Mouse (Mus musculus): ENCODE measurements around the gene Pcbp3. TPM values are rescaled to one million over a fixed set of nuclear protein-coding genes. Genes with fewer than 3 reads are reported as not detected.
A peak's percentile ranks its signal among the peaks of the same experiment; 100 is the strongest.

Pcbp3 gene
- polyA plus RNA-seq, 1 experiment from 2014 or later, result 53.2 TPM

- Histone ChIP-seq H3K27ac (ENCODE audit: low read length) (peak overlapping the region; percentile 82), H3K4me2 (replicated peaks; ENCODE audit: low read depth, low read length) (peak overlapping the region; percentile 32), H3K4me1 (ENCODE audit: insufficient read depth, low read length) (peaks cover 20% of the 10 kb centered on the region), H3K27me3 (ENCODE audit: insufficient read depth, low read length) (no peaks in the 10 kb centered on the region), H3K4me3 (ENCODE audit: low read length) (peak overlapping the region; percentile 8), H3K36me3 (ENCODE audit: insufficient read depth, low read length) (no peaks in the 10 kb centered on the region), H3K9me3 (ENCODE audit: low read length) (no peaks in the 10 kb centered on the region), H3K9ac (replicated peaks; ENCODE audit: low read length) (peak overlapping the region; percentile 40)
- 13% methylated on average over 17 of the region's 17 CpGs for WGBS
- peak; percentile 86 for ATAC-seq (ENCODE audit: low FRiP score, low TSS enrichment)
Measured at GRCm38 (mm10) chr10:76732881-76733676, 228.6 kb downstream of the Pcbp3 start.

GRCm38 (mm10) chr10:76732391-76732790 is 229.3 kb downstream of the Pcbp3 start:
- no peak overlapping the region for H3K9ac ChIP-seq (replicated peaks; ENCODE audit: low read length)
- H3K4me3 ChIP-seq (ENCODE audit: low read length), result no peak overlapping the region
- H3K4me2 ChIP-seq (replicated peaks; ENCODE audit: low read depth, low read length), result no peak overlapping the region
- H3K4me1 ChIP-seq (ENCODE audit: insufficient read depth, low read length), result peaks cover 21% of the 10 kb centered on the region
- H3K27me3 ChIP-seq (ENCODE audit: insufficient read depth, low read length), result no peaks in the 10 kb centered on the region
- H3K9me3 ChIP-seq (ENCODE audit: low read length), result no peaks in the 10 kb centered on the region
- no peak for ATAC-seq (ENCODE audit: low FRiP score, low TSS enrichment)
- H3K27ac ChIP-seq (ENCODE audit: low read length), result peak overlapping the region; percentile 82
- H3K36me3 ChIP-seq (ENCODE audit: insufficient read depth, low read length), result no peaks in the 10 kb centered on the region
- WGBS, result 63% methylated on average over 6 of the region's 6 CpGs

GRCm38 (mm10) chr10:76731621-76732239 is 230.0 kb downstream of the Pcbp3 start:
- H3K9me3 ChIP-seq (ENCODE audit: low read length), result no peaks in the 10 kb centered on the region
- H3K9ac ChIP-seq (replicated peaks; ENCODE audit: low read length), result no peak overlapping the region
- H3K36me3 ChIP-seq (ENCODE audit: insufficient read depth, low read length), result no peaks in the 10 kb centered on the region
- H3K4me2 ChIP-seq (replicated peaks; ENCODE audit: low read depth, low read length), result no peak overlapping the region
- no peak for ATAC-seq (ENCODE audit: low FRiP score, low TSS enrichment)
- H3K4me1 ChIP-seq (ENCODE audit: insufficient read depth, low read length), result peaks cover 21% of the 10 kb centered on the region
- H3K4me3 ChIP-seq (ENCODE audit: low read length), result no peak overlapping the region
- peak overlapping the region; percentile 82; the same call in 1 of the 2 replicates for H3K27ac ChIP-seq (ENCODE audit: low read length)
- 57% methylated on average over 20 of the region's 20 CpGs for WGBS
- H3K27me3 ChIP-seq (ENCODE audit: insufficient read depth, low read length), result no peaks in the 10 kb centered on the region

GRCm38 (mm10) chr10:76729631-76730620 is 231.8 kb downstream of the Pcbp3 start:
- Histone ChIP-seq H3K36me3 (ENCODE audit: insufficient read depth, low read length) (no peaks in the 10 kb centered on the region), H3K4me3 (ENCODE audit: low read length) (no peak overlapping the region), H3K4me1 (ENCODE audit: insufficient read depth, low read length) (peaks cover 21% of the 10 kb centered on the region), H3K9ac (replicated peaks; ENCODE audit: low read length) (no peak overlapping the region), H3K27ac (ENCODE audit: low read length) (no peak overlapping the region), H3K4me2 (replicated peaks; ENCODE audit: low read depth, low read length) (no peak overlapping the region), H3K27me3 (ENCODE audit: insufficient read depth, low read length) (no peaks in the 10 kb centered on the region), H3K9me3 (ENCODE audit: low read length) (no peaks in the 10 kb centered on the region)
- 83% methylated on average over 19 of the region's 19 CpGs for WGBS
- ATAC-seq (ENCODE audit: low FRiP score, low TSS enrichment), result no peak

- H3K27me3 ChIP-seq (ENCODE audit: insufficient read depth, low read length), result no peaks in the 10 kb centered on the region
- H3K36me3 ChIP-seq (ENCODE audit: insufficient read depth, low read length), result no peaks in the 10 kb centered on the region
- H3K4me3 ChIP-seq (ENCODE audit: low read length), result no peak overlapping the region
- no peak overlapping the region for H3K4me2 ChIP-seq (replicated peaks; ENCODE audit: low read depth, low read length)
- ATAC-seq (ENCODE audit: low FRiP score, low TSS enrichment), result no peak
- no peaks in the 10 kb centered on the region for H3K9me3 ChIP-seq (ENCODE audit: low read length)
- peaks cover 17% of the 10 kb centered on the region for H3K4me1 ChIP-seq (ENCODE audit: insufficient read depth, low read length)
- WGBS, result 25% methylated on average over 11 of the region's 11 CpGs
- H3K27ac ChIP-seq (ENCODE audit: low read length), result no peak overlapping the region
- no peak overlapping the region for H3K9ac ChIP-seq (replicated peaks; ENCODE audit: low read length)
Measured at GRCm38 (mm10) chr10:76728369-76728768, 233.3 kb downstream of the Pcbp3 start.

GRCm38 (mm10) chr10:76727301-76727700 is 234.4 kb downstream of the Pcbp3 start:
- Histone ChIP-seq H3K9ac (replicated peaks; ENCODE audit: low read length) (no peak overlapping the region), H3K9me3 (ENCODE audit: low read length) (no peaks in the 10 kb centered on the region), H3K4me3 (ENCODE audit: low read length) (no peak overlapping the region), H3K27me3 (ENCODE audit: insufficient read depth, low read length) (no peaks in the 10 kb centered on the region), H3K4me1 (ENCODE audit: insufficient read depth, low read length) (peaks cover 7% of the 10 kb centered on the region; the same call in 1 of the 2 replicates), H3K4me2 (replicated peaks; ENCODE audit: low read depth, low read length) (no peak overlapping the region), H3K27ac (ENCODE audit: low read length) (no peak overlapping the region), H3K36me3 (ENCODE audit: insufficient read depth, low read length) (no peaks in the 10 kb centered on the region)
- no peak for ATAC-seq (ENCODE audit: low FRiP score, low TSS enrichment)
- WGBS, result 89% methylated on average over 7 of the region's 7 CpGs

- H3K36me3 ChIP-seq (ENCODE audit: insufficient read depth, low read length), result no peaks in the 10 kb centered on the region
- no peak for ATAC-seq (ENCODE audit: low FRiP score, low TSS enrichment)
- 86% methylated on average over 4 of the region's 4 CpGs for WGBS
- H3K4me2 ChIP-seq (replicated peaks; ENCODE audit: low read depth, low read length), result no peak overlapping the region
- H3K4me1 ChIP-seq (ENCODE audit: insufficient read depth, low read length), result peaks cover 7% of the 10 kb centered on the region; the same call in 1 of the 2 replicates
- H3K9me3 ChIP-seq (ENCODE audit: low read length), result no peaks in the 10 kb centered on the region
- no peak overlapping the region for H3K27ac ChIP-seq (ENCODE audit: low read length)
- no peak overlapping the region for H3K4me3 ChIP-seq (ENCODE audit: low read length)
- no peaks in the 10 kb centered on the region for H3K27me3 ChIP-seq (ENCODE audit: insufficient read depth, low read length)
- H3K9ac ChIP-seq (replicated peaks; ENCODE audit: low read length), result no peak overlapping the region
Measured at GRCm38 (mm10) chr10:76726866-76727265, 234.8 kb downstream of the Pcbp3 start.

GRCm38 (mm10) chr10:76725682-76726285 is 235.9 kb downstream of the Pcbp3 start, which contains the start of gene Col6a1:
Col6a1 (minus strand) TSS chr10:76726168.
- H3K4me1 ChIP-seq (ENCODE audit: insufficient read depth, low read length), result peaks cover 3% of the 10 kb centered on the region; the same call in 1 of the 2 replicates
- H3K27ac ChIP-seq (ENCODE audit: low read length), result peak within 1 kb of the TSS; percentile 59; the same call in 1 of the 2 replicates
- 19% methylated on average over 9 of the region's 9 CpGs for WGBS
- H3K4me2 ChIP-seq (replicated peaks; ENCODE audit: low read depth, low read length), result peak within 1 kb of the TSS; percentile 50
- H3K4me3 ChIP-seq (ENCODE audit: low read length), result peak within 1 kb of the TSS; percentile 43
- H3K9ac ChIP-seq (replicated peaks; ENCODE audit: low read length), result peak within 1 kb of the TSS; percentile 65
- no peaks in the 10 kb centered on the region for H3K9me3 ChIP-seq (ENCODE audit: low read length)
- H3K36me3 ChIP-seq (ENCODE audit: insufficient read depth, low read length), result no peaks in the 10 kb centered on the region
- H3K27me3 ChIP-seq (ENCODE audit: insufficient read depth, low read length), result no peaks in the 10 kb centered on the region
- peak; percentile 46 for ATAC-seq (ENCODE audit: low FRiP score, low TSS enrichment)

- WGBS, result 87% methylated on average over 2 of the region's 2 CpGs
- Histone ChIP-seq H3K27ac (ENCODE audit: low read length) (no peak overlapping the region), H3K9ac (replicated peaks; ENCODE audit: low read length) (peak overlapping the region; percentile 65), H3K4me2 (replicated peaks; ENCODE audit: low read depth, low read length) (peak overlapping the region; percentile 50), H3K36me3 (ENCODE audit: insufficient read depth, low read length) (no peaks in the 10 kb centered on the region), H3K9me3 (ENCODE audit: low read length) (no peaks in the 10 kb centered on the region), H3K4me3 (ENCODE audit: low read length) (peak overlapping the region; percentile 43), H3K27me3 (ENCODE audit: insufficient read depth, low read length) (no peaks in the 10 kb centered on the region), H3K4me1 (ENCODE audit: insufficient read depth, low read length) (peaks cover 3% of the 10 kb centered on the region; the same call in 1 of the 2 replicates)
- no peak for ATAC-seq (ENCODE audit: low FRiP score, low TSS enrichment)
Measured at GRCm38 (mm10) chr10:76725097-76725496, 236.6 kb downstream of the Pcbp3 start.

Measured in kidney, embryonic 16.5 days (tissue).